Mouse (Mus musculus) stomach, embryonic 14.5 days (tissue): ENCODE measurements around the gene Trappc3. TPM values are rescaled to one million over a fixed set of nuclear protein-coding genes. Genes with fewer than 3 reads are reported as not detected.

Source experiments
- ATAC-seq: fragments of 200-750 bp; cut with Nextera tagmentation; 2 replicates; pipeline ENCODE4 v1.8.0; 2017; ENCODE audit warnings: low read depth, moderate TSS enrichment; ENCODE audit not compliant: insufficient number of reproducible peaks, insufficient read depth, low FRiP score
- H3K27ac ChIP-seq: fragments of 300-500 bp; sonication (generic); 2 replicates; pipeline ENCODE4 v1.5.1; 2014; ENCODE audit warnings: mild to moderate bottlenecking, low read length, moderate library complexity, mixed read lengths
- H3K27me3 ChIP-seq: fragments of 300-500 bp; sonication (generic); 2 replicates; pipeline ENCODE4 v1.6.1; 2014; ENCODE audit warnings: low read length, control low read depth, mixed read lengths; ENCODE audit not compliant: control insufficient read depth, insufficient read depth
- H3K36me3 ChIP-seq: fragments of 300-500 bp; sonication (generic); 2 replicates; pipeline ENCODE4 v1.6.1; 2014; ENCODE audit warnings: mild to moderate bottlenecking, control low read depth, low read length, moderate library complexity, mixed read lengths; ENCODE audit not compliant: control insufficient read depth, insufficient read depth
- H3K4me1 ChIP-seq: fragments of 300-500 bp; sonication (generic); 2 replicates; pipeline ENCODE4 v1.6.1; 2014; ENCODE audit warnings: low read length, control low read depth, mixed read lengths; ENCODE audit not compliant: control insufficient read depth, insufficient read depth
- H3K4me2 ChIP-seq: fragments of 300-500 bp; sonication (generic); replicated peaks from 2 replicates; pipeline ENCODE4 v1.6.1; 2014; ENCODE audit warnings: low read depth, low read length, control low read depth
- H3K4me3 ChIP-seq: fragments of 300-500 bp; sonication (generic); 2 replicates; pipeline ENCODE4 v1.5.1; 2014; ENCODE audit warnings: low read depth, low read length, control low read depth
- H3K9ac ChIP-seq: fragments of 300-500 bp; sonication (generic); replicated peaks from 2 replicates; pipeline ENCODE4 v1.6.1; 2014; ENCODE audit warnings: low read depth, mild to moderate bottlenecking, control low read depth, low read length, moderate library complexity, mixed read lengths
- H3K9me3 ChIP-seq: fragments of 300-500 bp; sonication (generic); 2 replicates; pipeline ENCODE4 v1.6.1; 2016; ENCODE audit warnings: low read depth, low read length, control low read depth; ENCODE audit not compliant: control insufficient read depth
- WGBS: fragments of 180-500 bp; shearing (Covaris S2); extraction: QIAGEN DNeasy Blood & Tissue Kit; methylation state at CpG from one replicate; pipeline ENCODE4 v1.1.7; 2014; 5-methylcytosine and 5-hydroxymethylcytosine counted together
- polyA plus RNA-seq: library from polyadenylated mRNA; unstranded; fragments of >200 nt; fragmentation: Nextera tagmentation; extraction: Ambion mirVana; gene quantifications from 2 replicates; pipeline ENCODE4 v1.2.1, GENCODE M21; 2014

Trappc3 gene
- polyA plus RNA-seq, 1 experiment from 2014 or later: 14.7 TPM

GRCm38 (mm10) chr4:126254315-126255112, 7.6 kb upstream of the Trappc3 start:
- Histone ChIP-seq H3K27ac (peak overlapping the region; percentile 90; the same call in 1 of the 2 replicates), H3K36me3 (no peaks in the 10 kb centered on the region; the same call in none of the 2 replicates), H3K9ac (no peak overlapping the region; the same call in 1 of the 2 replicates), H3K4me1 (peaks cover 48% of the 10 kb centered on the region), H3K4me3 (peak overlapping the region; percentile 74), H3K4me2 (peak overlapping the region; percentile 89), H3K9me3 (no peaks in the 10 kb centered on the region), H3K27me3 (no peaks in the 10 kb centered on the region)
- WGBS: 22% methylated on average over 9 of the region's 9 CpGs
- ATAC-seq: no peak

- no peaks in the 10 kb centered on the region for H3K27me3 ChIP-seq
- 0 out of 2 replicates have a peak, but pooled peaks have one; percentile 6 for ATAC-seq
- peak overlapping the region; percentile 74 for H3K4me3 ChIP-seq
- H3K36me3 ChIP-seq: no peaks in the 10 kb centered on the region; the same call in 1 of the 2 replicates
- H3K4me2 ChIP-seq: peak overlapping the region; percentile 89
- peak overlapping the region; percentile 81 for H3K9ac ChIP-seq
- H3K27ac ChIP-seq: peak overlapping the region; percentile 90
- 1% methylated on average over 48 of the region's 50 CpGs for WGBS
- no peaks in the 10 kb centered on the region for H3K9me3 ChIP-seq
- peaks cover 50% of the 10 kb centered on the region for H3K4me1 ChIP-seq
These were observed 6.8 kb upstream of the Trappc3 start for GRCm38 (mm10) chr4:126255113-126256001.

GRCm38 (mm10) chr4:126256131-126256791, 5.9 kb upstream of the Trappc3 start, which contains the start of gene Map7d1:
Gene Map7d1 (minus strand): TSS chr4:126256343.
- peak within 1 kb of the TSS; percentile 81 for H3K9ac ChIP-seq
- ATAC-seq: peak; percentile 82
- under 1% methylated on average over 59 of the region's 59 CpGs for WGBS
- H3K27me3 ChIP-seq: no peaks in the 10 kb centered on the region
- H3K9me3 ChIP-seq: no peaks in the 10 kb centered on the region
- H3K4me3 ChIP-seq: peak within 1 kb of the TSS; percentile 74
- H3K36me3 ChIP-seq: no peaks in the 10 kb centered on the region; the same call in 1 of the 2 replicates
- peaks cover 52% of the 10 kb centered on the region for H3K4me1 ChIP-seq
- peak within 1 kb of the TSS; percentile 89 for H3K4me2 ChIP-seq
- H3K27ac ChIP-seq: peak within 1 kb of the TSS; percentile 90

GRCm38 (mm10) chr4:126256967-126257881, 4.9 kb upstream of the Trappc3 start:
- Histone ChIP-seq H3K27me3 (no peaks in the 10 kb centered on the region), H3K27ac (peak overlapping the region; percentile 90), H3K9me3 (no peaks in the 10 kb centered on the region), H3K9ac (peak overlapping the region; percentile 81), H3K4me3 (peak overlapping the region; percentile 74), H3K4me1 (peaks cover 48% of the 10 kb centered on the region), H3K36me3 (no peaks in the 10 kb centered on the region), H3K4me2 (peak overlapping the region; percentile 89)
- ATAC-seq: no peak
- 6% methylated on average over 26 of the region's 26 CpGs for WGBS

- Histone ChIP-seq H3K27ac (peak overlapping the region; percentile 89), H3K36me3 (no peaks in the 10 kb centered on the region), H3K4me3 (no peak overlapping the region), H3K4me1 (peaks cover 46% of the 10 kb centered on the region), H3K9ac (no peak overlapping the region; the same call in 1 of the 2 replicates), H3K27me3 (no peaks in the 10 kb centered on the region), H3K9me3 (no peaks in the 10 kb centered on the region), H3K4me2 (peak overlapping the region; percentile 33)
- no peak for ATAC-seq
- 37% methylated on average over 3 of the region's 3 CpGs for WGBS
These were observed 3.1 kb upstream of the Trappc3 start for GRCm38 (mm10) chr4:126259063-126259462.

GRCm38 (mm10) chr4:126259523-126260160, 2.5 kb upstream of the Trappc3 start:
- H3K27ac ChIP-seq: peak overlapping the region; percentile 89
- ATAC-seq: no peak
- H3K4me2 ChIP-seq: peak overlapping the region; percentile 33
- H3K36me3 ChIP-seq: no peaks in the 10 kb centered on the region
- WGBS: 2% methylated on average over 15 of the region's 15 CpGs
- H3K9ac ChIP-seq: peak overlapping the region; percentile 4; the same call in 1 of the 2 replicates
- H3K9me3 ChIP-seq: no peaks in the 10 kb centered on the region
- H3K27me3 ChIP-seq: no peaks in the 10 kb centered on the region
- peak overlapping the region; percentile 9 for H3K4me3 ChIP-seq
- peaks cover 41% of the 10 kb centered on the region for H3K4me1 ChIP-seq

GRCm38 (mm10) chr4:126260520-126261201, 1.5 kb upstream of the Trappc3 start:
- Histone ChIP-seq H3K4me3 (no peak overlapping the region), H3K9ac (no peak overlapping the region), H3K36me3 (no peaks in the 10 kb centered on the region; the same call in 1 of the 2 replicates), H3K9me3 (no peaks in the 10 kb centered on the region), H3K4me1 (peaks cover 40% of the 10 kb centered on the region), H3K4me2 (peak overlapping the region; percentile 19), H3K27ac (peak overlapping the region; percentile 89), H3K27me3 (no peaks in the 10 kb centered on the region)
- peak; percentile 24; the same call in 1 of the 2 replicates for ATAC-seq
- WGBS: 6% methylated on average over 10 of the region's 10 CpGs
